Mouse (Mus musculus): ENCODE data around the gene Cys1. TPM values are rescaled to one million over a fixed set of nuclear protein-coding genes. Genes with fewer than 3 reads are reported as not detected.
"Not testable (repeated sequence)": the region's sequence is repeated elsewhere in the genome, so short reads cannot be mapped to it uniquely, and the experiment has no call there.

Cys1 gene
- polyA plus RNA-seq, 1 experiment = 0.26 TPM

DNA sequence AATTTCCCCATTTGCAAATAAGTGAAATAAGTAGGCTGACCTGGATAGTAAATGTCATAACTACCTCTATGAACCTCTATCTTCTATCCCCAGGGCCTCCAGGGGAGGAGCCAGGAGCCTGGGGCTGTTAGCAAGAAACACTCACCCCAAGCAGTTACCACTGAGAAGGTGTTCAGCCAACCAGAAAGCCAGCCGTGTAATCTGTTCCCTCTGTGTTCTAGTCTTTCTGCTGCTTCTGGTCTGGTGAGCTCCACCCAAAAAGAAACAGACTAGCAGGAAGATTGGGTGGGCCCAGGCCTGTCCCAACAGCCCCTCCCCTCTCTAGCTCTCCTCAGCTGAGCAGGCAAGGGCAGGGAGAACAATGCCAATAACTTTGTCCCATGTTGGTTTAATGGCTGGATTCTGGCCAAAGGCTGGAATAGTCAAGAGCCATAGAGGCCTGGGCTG, 37.5 kb downstream of the Cys1 start:
- TF ChIP-seq CEBPB (IDR thresholded peaks at IDR 0.05; ENCODE audit: insufficient read depth, poor library complexity, severe bottlenecking) (no peak), REST (IDR thresholded peaks at IDR 0.05; ENCODE audit: insufficient read depth, insufficient read length) (no peak), TCF3 (IDR thresholded peaks at IDR 0.05; ENCODE audit: insufficient read length, low read depth) (no peak), SRF (IDR thresholded peaks at IDR 0.05; ENCODE audit: control insufficient read depth, insufficient read length, low read depth) (no peak), POLR2A (IDR thresholded peaks at IDR 0.05; ENCODE audit: insufficient read length, low read depth) (no peak), MAX (IDR thresholded peaks at IDR 0.05; ENCODE audit: low read depth) (no peak), USF1 (IDR thresholded peaks at IDR 0.05; ENCODE audit: low read depth) (no peak), E2F4 (IDR thresholded peaks at IDR 0.05; ENCODE audit: insufficient read depth) (no peak), POLR2AphosphoS2 (IDR thresholded peaks at IDR 0.05; ENCODE audit: insufficient read length, low read depth) (no peak), MYOD1 (IDR thresholded peaks at IDR 0.05; ENCODE audit: control insufficient read depth in 1 of 3, insufficient read length in 2 of 3, low read depth in 2 of 3) (no peak), TCF12 (IDR thresholded peaks at IDR 0.05; ENCODE audit: insufficient read depth, poor library complexity, severe bottlenecking) (no peak), MYOG (IDR thresholded peaks at IDR 0.05; ENCODE audit: control insufficient read depth in 1 of 3, insufficient read depth in 1 of 3, insufficient read length in 2 of 3, low read depth in 2 of 3) (no peak)
- Histone ChIP-seq H3K36me3 (ENCODE audit: control insufficient read depth, insufficient read depth) (no peaks in the 10 kb centered on the region), H3K4me3 (no peak overlapping the region), H3K79me2 (ENCODE audit: control insufficient read depth, insufficient read depth) (no peaks in the 10 kb centered on the region), H3K4me2 (ENCODE audit: low read depth) (no peak overlapping the region), H3ac (ENCODE audit: control insufficient read depth, insufficient read length) (no peak overlapping the region), H3K27me3 (ENCODE audit: control insufficient read depth, insufficient read depth, insufficient read length) (no peaks in the 10 kb centered on the region)

DNA sequence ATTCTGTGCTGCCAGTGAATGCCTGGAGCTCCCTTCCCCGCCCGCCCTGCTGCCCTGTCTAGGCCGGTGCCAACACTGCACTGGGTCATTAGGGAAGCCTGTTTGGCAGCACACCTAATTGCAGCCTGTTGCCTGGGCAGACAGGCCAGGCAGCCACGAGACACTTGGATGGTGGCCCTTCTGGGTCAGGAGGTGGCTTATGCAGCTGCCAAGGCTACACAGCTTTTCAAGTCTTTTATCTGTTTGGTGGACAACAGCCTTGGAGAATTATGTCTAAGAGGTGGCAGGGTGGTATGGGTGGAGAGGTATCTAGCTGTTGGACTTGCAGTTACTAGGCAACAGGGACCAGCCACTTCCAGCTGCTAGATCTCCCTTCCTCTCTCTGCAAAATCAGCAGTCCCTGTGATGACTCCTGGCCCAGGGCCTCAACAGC, 39.2 kb downstream of the Cys1 start:
- Histone ChIP-seq H3ac (ENCODE audit: control insufficient read depth, insufficient read length) (no peak overlapping the region), H3K4me2 (ENCODE audit: low read depth) (peak overlapping the region; percentile 18)

DNA sequence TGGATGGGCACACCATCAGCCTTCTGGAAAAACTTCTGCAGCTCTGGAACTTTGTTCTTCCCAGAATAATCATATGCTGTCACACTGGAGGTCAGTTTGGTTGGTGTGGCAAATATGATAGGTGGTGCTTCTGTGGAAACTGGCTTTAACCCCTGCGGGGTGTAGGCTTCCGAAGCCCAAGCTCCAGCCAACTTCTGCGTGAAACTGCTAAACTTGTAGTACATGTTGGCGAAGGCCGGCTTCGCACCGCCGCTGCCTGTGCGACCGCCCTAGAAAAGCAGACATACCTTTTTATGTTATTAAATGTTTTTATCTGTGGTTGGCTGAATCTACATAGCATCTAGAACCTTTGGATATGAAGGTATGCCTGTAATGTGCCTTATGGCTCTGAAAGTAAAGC, 42.8 kb downstream of the Cys1 start:
- not testable (repeated sequence) for H3K27me3 ChIP-seq (ENCODE audit: control insufficient read depth, insufficient read depth, insufficient read length); H3K79me2 ChIP-seq (ENCODE audit: control insufficient read depth, insufficient read depth); H3ac ChIP-seq (ENCODE audit: control insufficient read depth, insufficient read length); H3K4me3 ChIP-seq; H3K4me2 ChIP-seq (ENCODE audit: low read depth); H3K36me3 ChIP-seq (ENCODE audit: control insufficient read depth, insufficient read depth)

More for the DNA sequence above, 39.2 kb downstream of the Cys1 start:
- H3K4me3 ChIP-seq = no peak overlapping the region
- TF ChIP-seq POLR2A (IDR thresholded peaks at IDR 0.05; ENCODE audit: insufficient read length, low read depth) = no peak
- peak in 1 of 3 experiments; percentile 35 for TF ChIP-seq MYOD1 (IDR thresholded peaks at IDR 0.05; ENCODE audit: control insufficient read depth in 1 of 3, insufficient read length in 2 of 3, low read depth in 2 of 3)
- TF ChIP-seq MYOG (IDR thresholded peaks at IDR 0.05; ENCODE audit: control insufficient read depth in 1 of 3, insufficient read depth in 1 of 3, insufficient read length in 2 of 3, low read depth in 2 of 3) = peak in 1 of 3 experiments; percentile 41
- no peaks in the 10 kb centered on the region for H3K36me3 ChIP-seq (ENCODE audit: control insufficient read depth, insufficient read depth)
- no peaks in the 10 kb centered on the region for H3K27me3 ChIP-seq (ENCODE audit: control insufficient read depth, insufficient read depth, insufficient read length)
- H3K79me2 ChIP-seq (ENCODE audit: control insufficient read depth, insufficient read depth) = no peaks in the 10 kb centered on the region

DNA sequence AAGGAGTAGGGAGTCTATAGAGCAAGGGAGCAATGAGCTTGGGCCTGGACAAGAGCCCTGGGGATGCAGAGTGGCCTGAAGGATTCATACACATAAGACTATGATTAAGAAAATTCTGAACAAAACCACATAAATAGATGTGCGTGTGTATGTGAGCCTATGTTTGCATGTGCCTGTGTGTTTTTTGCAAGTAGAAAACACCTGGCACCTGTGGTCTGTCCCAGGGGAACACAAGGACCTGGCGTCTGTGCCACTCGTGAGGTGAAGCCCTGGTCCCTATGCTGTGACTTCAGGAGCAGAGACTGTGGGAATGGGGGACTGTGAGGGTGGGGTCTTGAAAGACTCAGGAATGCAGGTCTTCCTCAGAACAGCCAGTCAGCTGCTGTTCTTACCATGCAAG, 47.0 kb downstream of the Cys1 start:
- no peak overlapping the region for H3K4me3 ChIP-seq
- no peaks in the 10 kb centered on the region for H3K36me3 ChIP-seq (ENCODE audit: control insufficient read depth, insufficient read depth)
- H3K79me2 ChIP-seq (ENCODE audit: control insufficient read depth, insufficient read depth) = no peaks in the 10 kb centered on the region
- H3K4me2 ChIP-seq (ENCODE audit: low read depth) = peak overlapping the region; percentile 2
- no peak overlapping the region for H3ac ChIP-seq (ENCODE audit: control insufficient read depth, insufficient read length)
- H3K27me3 ChIP-seq (ENCODE audit: control insufficient read depth, insufficient read depth, insufficient read length) = no peaks in the 10 kb centered on the region
- TF ChIP-seq MAX (IDR thresholded peaks at IDR 0.05; ENCODE audit: low read depth) = no peak
- no peak for TF ChIP-seq POLR2A (IDR thresholded peaks at IDR 0.05; ENCODE audit: insufficient read length, low read depth)
- TF ChIP-seq USF1 (IDR thresholded peaks at IDR 0.05; ENCODE audit: low read depth) = no peak
- TF ChIP-seq E2F4 (IDR thresholded peaks at IDR 0.05; ENCODE audit: insufficient read depth) = no peak
- no peak for TF ChIP-seq SRF (IDR thresholded peaks at IDR 0.05; ENCODE audit: control insufficient read depth, insufficient read length, low read depth)
- TF ChIP-seq CEBPB (IDR thresholded peaks at IDR 0.05; ENCODE audit: insufficient read depth, poor library complexity, severe bottlenecking) = no peak
- TF ChIP-seq MYOD1 (IDR thresholded peaks at IDR 0.05; ENCODE audit: control insufficient read depth in 1 of 3, insufficient read length in 2 of 3, low read depth in 2 of 3) = no peak
- TF ChIP-seq REST (IDR thresholded peaks at IDR 0.05; ENCODE audit: insufficient read depth, insufficient read length) = no peak
- TF ChIP-seq TCF3 (IDR thresholded peaks at IDR 0.05; ENCODE audit: insufficient read length, low read depth) = no peak
- no peak for TF ChIP-seq MYOG (IDR thresholded peaks at IDR 0.05; ENCODE audit: control insufficient read depth in 1 of 3, insufficient read depth in 1 of 3, insufficient read length in 2 of 3, low read depth in 2 of 3)
- TF ChIP-seq TCF12 (IDR thresholded peaks at IDR 0.05; ENCODE audit: insufficient read depth, poor library complexity, severe bottlenecking) = no peak
- TF ChIP-seq POLR2AphosphoS2 (IDR thresholded peaks at IDR 0.05; ENCODE audit: insufficient read length, low read depth) = no peak

DNA sequence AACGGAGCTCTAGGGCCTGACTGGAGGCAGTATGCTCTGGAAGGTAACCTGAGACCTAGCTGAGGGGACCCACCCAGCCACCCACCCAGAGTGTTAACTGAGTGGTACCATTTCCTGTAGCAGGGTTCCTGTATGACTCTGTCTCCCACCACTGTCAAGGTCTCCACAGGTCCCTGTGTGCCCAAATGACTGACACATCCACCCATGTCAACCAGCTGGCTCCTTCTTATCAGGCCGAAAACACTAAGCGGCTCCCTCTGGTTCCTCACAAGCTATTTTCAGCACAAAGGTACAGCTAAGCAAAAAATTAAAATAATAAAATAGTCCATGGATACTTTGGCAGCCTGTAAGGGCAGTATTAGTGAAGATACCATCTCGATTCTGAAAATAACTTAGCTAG, 47.4 kb downstream of the Cys1 start:
- TF ChIP-seq MYOD1 (IDR thresholded peaks at IDR 0.05; ENCODE audit: control insufficient read depth in 1 of 3, insufficient read length in 2 of 3, low read depth in 2 of 3) = peak in 1 of 3 experiments; percentile 52
- no peak for TF ChIP-seq POLR2A (IDR thresholded peaks at IDR 0.05; ENCODE audit: insufficient read length, low read depth)
- no peaks in the 10 kb centered on the region for H3K27me3 ChIP-seq (ENCODE audit: control insufficient read depth, insufficient read depth, insufficient read length)
- no peak overlapping the region for H3K4me2 ChIP-seq (ENCODE audit: low read depth)
- H3ac ChIP-seq (ENCODE audit: control insufficient read depth, insufficient read length) = no peak overlapping the region
- no peaks in the 10 kb centered on the region for H3K36me3 ChIP-seq (ENCODE audit: control insufficient read depth, insufficient read depth)
- no peak overlapping the region for H3K4me3 ChIP-seq
- no peaks in the 10 kb centered on the region for H3K79me2 ChIP-seq (ENCODE audit: control insufficient read depth, insufficient read depth)
